Mouse (Mus musculus) thymus, postnatal 25 days (tissue): ENCODE results near the gene Mmp9.

Experiments
- DNase-seq: peaks from one replicate; pipeline ENCODE4 v3.0.0; 2022

The Mmp9 gene

DNA sequence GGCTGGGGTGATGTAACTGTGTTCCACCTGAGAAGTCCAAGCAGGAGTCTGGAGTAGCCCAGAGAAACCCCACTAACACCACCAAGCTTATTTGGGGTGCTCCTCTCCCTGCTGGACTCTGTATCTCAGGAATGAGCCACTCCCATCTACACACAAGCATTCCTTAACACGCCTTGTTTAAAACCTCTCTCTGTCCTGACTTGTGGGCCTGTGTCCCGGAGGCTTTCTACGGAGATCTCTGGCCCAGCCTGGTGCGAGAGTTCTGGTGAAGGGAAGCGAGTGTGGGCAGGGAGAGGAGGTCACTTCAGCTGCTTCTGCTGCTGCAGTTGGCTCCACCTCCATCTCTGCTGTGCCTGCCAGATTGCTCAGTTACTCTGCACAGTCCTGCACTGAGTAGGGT, 15.6 kb downstream of the Mmp9 start:
- DNase-seq, result no peak

GRCm38 (mm10) chr2:164957548-164958315, 17.2 kb downstream of the Mmp9 start:
- no peak for DNase-seq

DNA sequence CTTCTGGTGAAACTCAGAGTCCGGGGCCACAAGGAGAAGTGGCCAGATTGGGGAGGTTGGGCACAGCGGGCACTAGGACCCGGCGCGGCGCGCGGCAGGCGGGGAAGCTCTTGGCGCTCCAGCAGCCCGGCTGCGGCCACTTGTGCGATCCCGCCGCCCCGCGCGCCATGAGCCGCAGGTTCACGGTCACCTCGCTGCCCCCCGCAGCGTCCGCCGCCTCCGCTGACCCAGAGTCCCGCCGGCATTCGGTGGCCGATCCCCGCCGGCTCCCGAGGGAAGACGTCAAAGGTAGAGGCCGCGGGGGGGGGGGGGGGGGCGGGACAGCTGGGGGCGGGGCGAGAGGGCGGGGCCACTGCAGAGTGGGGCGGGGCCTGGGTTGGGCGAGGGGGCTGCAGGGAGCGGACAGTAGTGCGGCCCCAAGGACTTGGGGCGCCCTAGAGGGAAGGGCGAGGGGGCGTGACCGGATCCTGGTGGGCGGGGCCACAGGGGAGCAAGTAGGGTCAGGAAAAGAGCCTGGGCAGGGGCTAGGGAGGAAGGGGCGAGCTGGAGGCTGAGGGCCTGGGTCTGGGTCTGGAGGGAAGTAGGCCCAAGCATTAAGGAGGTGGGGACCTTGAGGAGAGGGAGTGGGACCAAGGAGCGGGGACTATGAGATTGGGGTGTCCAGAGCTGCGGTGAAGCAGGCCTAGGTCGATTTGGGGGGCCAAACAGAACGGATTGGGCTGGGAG, 20.3 kb downstream of the Mmp9 start, which contains the start of gene Slc12a5:
Gene Slc12a5, plus strand, starts transcription at position 87 of the 726 bp plus-strand sequence.
- DNase-seq, result no peak

DNA sequence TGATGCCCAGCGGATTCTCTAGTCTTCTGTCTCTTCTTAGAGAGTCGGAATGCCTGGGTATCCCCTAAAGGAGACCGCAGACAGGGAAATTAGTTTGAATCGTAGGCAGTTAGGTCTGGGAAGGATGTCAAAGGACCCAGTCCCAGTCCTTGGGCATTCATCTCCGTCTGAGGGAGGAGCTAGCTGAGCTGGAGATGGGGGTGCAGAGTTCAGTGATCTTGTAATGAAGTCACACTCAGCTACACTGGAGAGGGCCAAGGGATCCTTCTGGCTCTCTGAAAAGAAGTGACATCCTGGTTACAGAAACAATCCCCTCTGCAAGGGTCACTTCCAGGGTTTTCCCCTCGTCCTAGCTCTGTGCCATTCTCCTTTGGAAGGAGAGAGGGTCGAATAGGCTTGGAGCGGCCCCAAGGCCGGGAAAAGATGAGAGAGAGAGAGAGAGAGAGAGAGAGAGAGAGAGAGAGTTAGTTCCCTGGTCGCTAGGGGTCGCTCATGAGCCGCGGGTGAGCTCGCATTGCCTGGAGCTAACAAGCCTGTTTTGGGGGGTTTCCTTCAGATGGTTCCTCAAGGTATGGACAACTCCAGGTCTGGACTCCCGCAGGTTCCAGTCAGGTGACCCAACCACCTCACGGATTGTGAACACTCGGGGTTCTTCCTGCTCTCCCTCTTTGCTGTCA, 21.1 kb downstream of the Mmp9 start:
- DNase-seq, result peak; percentile 66

- DNase-seq, result no peak
Observed at GRCm38 (mm10) chr2:164962183-164962580, 21.6 kb downstream of the Mmp9 start.

- DNase-seq, result no peak
Observed at GRCm38 (mm10) chr2:164964242-164964894, 23.8 kb downstream of the Mmp9 start.

DNA sequence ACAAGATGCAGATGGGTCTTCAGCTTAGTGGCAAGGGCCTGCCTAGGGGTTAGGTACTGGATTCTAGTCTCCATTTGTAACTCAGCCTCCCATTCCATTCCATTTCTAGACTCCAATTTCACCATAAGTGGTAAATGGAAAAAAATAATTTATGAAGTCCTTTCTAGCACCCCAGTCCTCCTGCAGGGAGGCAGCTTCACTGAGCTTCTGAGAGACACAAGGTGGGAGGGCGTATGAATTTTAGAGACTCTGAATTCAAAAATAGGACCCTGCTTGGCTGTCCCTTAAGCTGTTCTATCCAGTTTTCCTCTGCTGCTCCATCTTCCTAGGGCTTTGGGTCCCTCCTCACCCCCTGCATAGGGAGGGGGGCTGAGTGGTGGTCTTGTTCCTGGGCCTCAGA, 24.4 kb downstream of the Mmp9 start:
- DNase-seq, result no peak

DNA sequence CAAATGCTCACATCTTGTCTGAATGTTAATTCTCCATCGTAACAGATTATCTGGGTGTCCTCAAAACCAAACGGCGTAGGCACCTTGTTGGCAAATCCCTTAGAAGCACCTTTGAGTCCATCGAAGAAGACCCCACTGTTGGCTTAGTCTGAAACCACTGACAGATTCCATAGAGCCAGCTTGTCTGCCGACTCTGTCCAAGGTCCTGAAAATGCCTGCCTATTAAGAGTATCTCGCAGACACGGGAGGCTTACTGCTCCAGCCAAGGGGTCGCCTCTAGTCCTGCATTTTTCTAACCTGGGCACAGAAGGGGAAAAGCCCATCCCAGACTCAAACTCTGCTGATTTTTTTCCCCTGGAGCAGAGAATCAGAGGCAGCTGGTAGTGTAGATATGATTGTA, 25.8 kb downstream of the Mmp9 start:
- no peak for DNase-seq

GRCm38 (mm10) chr2:164967193-164967592, 26.6 kb downstream of the Mmp9 start:
- DNase-seq, result no peak

DNA sequence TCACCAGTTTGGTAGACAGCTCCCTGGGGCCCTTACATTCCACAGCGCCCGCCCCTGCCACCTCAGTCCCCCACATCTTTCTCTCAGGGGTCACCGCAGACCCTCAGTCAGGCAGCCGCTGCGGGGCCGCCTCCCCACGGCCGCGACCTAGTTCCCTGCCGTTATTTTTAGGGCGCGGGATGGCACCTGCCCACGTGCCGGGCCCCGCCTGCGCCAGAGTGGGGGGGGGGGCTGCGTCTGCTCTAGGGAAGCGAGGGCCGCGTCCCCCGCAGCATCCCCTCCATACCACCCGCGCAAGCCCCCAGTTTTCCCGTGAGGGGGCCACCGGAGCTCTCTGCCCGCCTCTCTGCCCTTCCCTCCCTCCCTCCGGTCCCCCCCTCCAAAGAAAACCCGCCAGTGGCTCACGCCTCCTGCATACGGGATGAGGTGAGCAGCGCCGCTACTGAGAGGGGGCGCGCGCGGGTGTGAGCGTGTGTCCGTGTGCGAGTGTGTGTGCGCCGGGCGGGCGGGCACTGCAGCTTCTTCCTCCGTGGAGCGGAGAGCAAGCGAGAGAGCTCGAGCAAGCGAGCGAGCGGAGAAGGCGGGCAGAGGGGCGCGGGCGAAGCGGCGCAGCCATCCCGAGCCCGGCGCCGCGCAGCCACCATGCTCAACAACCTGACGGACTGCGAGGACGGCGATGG, 27.3 kb downstream of the Mmp9 start:
- DNase-seq, result no peak

DNA sequence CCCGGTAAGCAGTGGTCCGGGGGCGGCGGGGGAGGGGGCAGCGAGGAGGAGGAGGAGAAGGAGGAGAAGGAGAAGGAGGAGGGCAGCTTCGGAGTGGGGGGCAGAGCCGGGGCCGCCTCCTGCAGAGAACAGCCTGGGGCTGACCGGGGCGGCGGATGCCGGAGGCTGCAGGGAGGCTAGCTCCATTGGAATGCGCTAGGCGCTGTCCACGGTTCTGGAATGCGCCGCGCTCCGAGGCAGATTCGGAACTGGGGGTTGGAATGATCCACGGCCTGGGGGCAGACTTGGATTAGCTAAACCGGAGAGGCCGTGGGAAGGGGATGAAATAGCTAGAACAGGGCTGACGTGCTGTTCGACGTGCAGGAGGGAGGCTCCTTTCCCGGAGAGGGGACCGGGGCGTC, 27.9 kb downstream of the Mmp9 start:
- DNase-seq, result no peak

DNA sequence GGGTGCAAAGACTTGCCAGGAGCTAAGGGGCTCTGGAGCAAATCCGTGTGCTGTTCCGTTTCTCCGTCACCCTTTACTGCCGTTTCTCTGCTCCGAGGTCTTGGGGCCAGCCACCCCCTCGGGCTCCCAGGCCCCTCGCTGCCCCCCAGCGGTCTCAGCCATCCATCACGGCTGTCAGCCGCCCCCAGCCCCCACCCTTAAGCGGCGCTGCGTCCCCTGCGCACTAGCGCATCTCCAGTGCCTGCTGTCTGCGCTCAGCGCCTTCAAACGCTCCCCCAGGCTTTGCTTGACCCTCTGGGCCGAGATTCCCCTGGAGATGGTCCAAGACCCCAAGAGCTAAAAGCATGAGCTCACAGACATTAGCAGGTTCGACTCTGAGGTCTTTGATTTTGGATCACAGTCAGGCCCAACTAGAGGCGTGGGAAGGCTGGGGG, 28.8 kb downstream of the Mmp9 start:
- DNase-seq, result no peak

DNA sequence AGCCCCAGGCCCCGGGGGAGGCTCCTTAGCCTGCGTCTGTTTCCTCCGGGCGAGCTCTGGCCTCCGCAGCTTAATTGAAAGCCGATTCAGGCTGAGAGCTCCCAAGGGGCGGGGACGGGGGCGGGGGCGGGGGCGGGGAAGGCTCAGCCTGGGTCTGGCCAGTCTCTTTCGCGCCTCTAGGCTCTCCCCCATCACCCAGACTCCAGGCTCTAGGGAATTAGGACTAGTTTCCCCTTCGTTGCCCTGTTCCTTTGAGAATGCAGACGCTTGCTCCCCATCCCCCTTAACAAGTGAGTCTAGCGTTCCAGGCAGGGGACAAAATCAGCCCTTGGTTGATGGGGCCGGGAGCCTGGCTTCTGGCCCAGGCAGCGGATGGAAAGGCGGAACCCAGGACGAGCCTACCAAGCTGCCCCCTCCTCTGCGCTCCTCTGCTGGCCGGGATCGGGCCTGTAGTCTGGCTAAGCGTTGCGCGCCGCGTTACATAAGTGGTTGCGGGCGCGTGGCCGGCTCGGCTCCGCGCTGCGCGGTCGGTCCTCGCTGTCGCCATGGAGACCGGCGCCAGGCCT, 30.1 kb downstream of the Mmp9 start:
- DNase-seq, result no peak

DNA sequence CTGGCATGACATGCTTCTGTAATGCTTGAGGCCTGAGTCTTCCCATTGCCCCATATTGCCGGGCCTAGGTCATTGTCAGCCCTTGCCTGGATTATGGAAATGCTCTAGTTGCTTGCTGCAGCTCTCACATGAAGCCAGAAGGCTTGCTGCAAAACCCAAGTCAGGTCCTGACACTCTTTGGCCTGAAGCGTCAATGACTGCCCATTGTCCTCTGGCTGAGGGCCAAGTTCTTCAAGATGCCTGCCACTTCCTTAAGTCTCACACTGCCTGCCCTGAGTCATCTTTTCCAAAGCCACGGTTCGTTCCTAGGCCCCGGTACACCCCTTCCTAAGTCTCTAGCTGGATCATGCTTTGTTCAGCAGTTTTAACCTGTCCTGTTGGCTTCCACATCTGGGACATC, 32.1 kb downstream of the Mmp9 start:
- DNase-seq, result no peak

GRCm38 (mm10) chr2:164975611-164976010, 35.0 kb downstream of the Mmp9 start:
- no peak for DNase-seq

DNA sequence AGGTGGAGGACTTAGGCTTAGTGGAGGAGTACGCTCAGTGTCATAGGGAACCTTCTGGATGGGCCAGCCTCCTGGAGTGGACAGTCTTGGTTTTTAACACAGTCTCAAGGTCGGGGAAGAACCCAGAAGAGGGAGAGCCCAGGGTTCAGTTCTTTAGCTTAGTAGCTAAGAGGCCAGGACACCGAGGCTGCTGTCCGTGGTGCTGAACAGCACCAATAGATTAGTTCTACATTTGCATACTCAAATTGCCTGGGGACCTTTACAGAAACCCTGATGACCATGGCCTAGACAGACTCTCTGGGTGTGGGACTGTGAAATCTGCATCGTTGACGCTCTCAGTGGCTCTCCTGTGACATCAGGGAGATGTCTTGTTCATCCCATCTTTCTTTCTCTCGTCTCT, 39.2 kb downstream of the Mmp9 start:
- DNase-seq, result peak; percentile 50

GRCm38 (mm10) chr2:164985962-164986361, 45.4 kb downstream of the Mmp9 start:
- no peak for DNase-seq

GRCm38 (mm10) chr2:164986371-164987027, 45.9 kb downstream of the Mmp9 start:
- DNase-seq, result no peak

DNA sequence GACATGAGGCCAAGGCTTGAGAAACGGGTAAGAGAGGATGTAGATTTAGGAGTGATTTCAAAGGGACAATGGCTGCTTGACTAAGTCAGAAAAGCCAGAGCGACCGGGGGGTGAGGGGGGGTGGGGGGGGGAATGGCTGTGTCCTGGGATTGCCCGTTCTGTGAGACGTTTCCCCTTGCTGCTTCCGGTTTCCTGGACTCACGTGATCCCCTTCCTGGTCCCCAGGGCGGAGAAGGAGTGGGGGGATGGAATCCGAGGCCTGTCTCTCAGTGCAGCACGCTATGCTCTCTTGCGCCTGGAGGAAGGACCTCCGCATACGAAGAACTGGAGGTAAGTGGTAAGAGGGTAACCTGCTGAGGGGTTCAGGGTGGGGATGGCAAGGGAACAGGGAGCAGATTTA, 48.2 kb downstream of the Mmp9 start:
- DNase-seq, result no peak

DNA sequence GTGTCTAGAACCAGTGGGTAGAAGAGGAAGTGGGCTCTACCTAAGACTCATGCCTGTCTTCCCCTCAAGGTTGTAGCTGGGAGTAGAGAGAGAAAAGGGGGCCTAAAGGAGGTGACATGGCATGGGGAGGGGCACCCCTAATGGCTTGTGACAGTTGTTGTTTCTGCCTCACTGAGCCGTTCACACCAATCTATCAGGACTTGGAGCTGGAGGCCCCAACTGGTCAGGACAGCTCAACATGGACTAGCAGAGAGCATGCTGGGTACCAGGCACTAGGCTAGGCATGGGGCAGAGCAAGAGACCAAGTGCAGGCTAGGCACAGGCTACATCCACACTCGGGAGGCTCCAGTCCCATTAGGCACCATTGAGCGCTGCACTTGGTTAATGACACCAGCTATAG, 50.5 kb downstream of the Mmp9 start:
- DNase-seq, result no peak

- no peak for DNase-seq
Observed at GRCm38 (mm10) chr2:164991808-164992207, 51.2 kb downstream of the Mmp9 start.

- DNase-seq, result no peak
Observed at GRCm38 (mm10) chr2:164994156-164994555, 53.6 kb downstream of the Mmp9 start.
